ENCODE assay signal across 24 mouse cellular contexts in genomic region chr3:140682794-140683193, GRCm38 (mm10).
DNase-seq lines count a peak whose midpoint lies in the region; TF ChIP-seq lines count a peak whose summit lies in the region.
"Had no signal": no experiment of that assay in that cellular context is flagged by ENCODE, and none has a peak within 500 bp of the region (broad histone marks: within the 10 kb centered on the region; RNA-seq: fewer than 3 reads in every experiment).

No protein-coding gene starts in this region.

- H3K27me3 ChIP-seq in CH12.LX (replicated peaks): no peaks in the 10 kb centered on the region
- H3K27me3 ChIP-seq: embryonic facial prominence, embryonic 13.5 days; kidney, embryonic 15.5 days; liver, embryonic 13.5 days; midbrain, embryonic 15.5 days; neural tube, embryonic 13.5 days had no signal

- no peaks in the 10 kb centered on the region for H3K9me3 ChIP-seq in CH12.LX (replicated peaks; ENCODE audit: low read length)
- H3K9me3 ChIP-seq: embryonic facial prominence, embryonic 13.5 days; G1E; kidney, embryonic 15.5 days; liver, embryonic 13.5 days; midbrain, embryonic 15.5 days; neural tube, embryonic 13.5 days had no signal

- TF ChIP-seq CTCF in layer of hippocampus, adult 2 months (conservative IDR thresholded peaks at IDR 0.05): peak; percentile 70
- peak in 1 of 2 experiments; percentile 60; a peak in 2 of 4 replicates for TF ChIP-seq CTCF in CH12.LX (conservative IDR thresholded peaks at IDR 0.05 in 1 of 2, IDR thresholded peaks at IDR 0.05 in 1 of 2; ENCODE audit: low read depth in 2 of 2, low read length in 2 of 2)
- no peak for TF ChIP-seq CTCF in brain, embryonic 14.5 days (IDR thresholded peaks at IDR 0.05; ENCODE audit: borderline replicate concordance, extremely low read depth, insufficient read depth, insufficient read length)

- in situ Hi-C loops in CH12.LX (cut with MboI; ENCODE audit: low pct_ligation_motif_present, low pct_unique_long_range_greater_than_20kb, low sequenced_read_pairs): no loop called here

- no peaks in the 10 kb centered on the region for H3K36me3 ChIP-seq in CH12.LX (replicated peaks in 1 of 2; ENCODE audit: control insufficient read depth in 1 of 2, insufficient read depth in 1 of 2, low read length in 1 of 2)
- H3K36me3 ChIP-seq: embryonic facial prominence, embryonic 13.5 days; G1E; kidney, embryonic 15.5 days; liver, embryonic 13.5 days; midbrain, embryonic 15.5 days; neural tube, embryonic 13.5 days had no signal

- dilution Hi-C loops in CH12.LX (cut with MboI; ENCODE audit: extremely low pct_ligation_motif_present, extremely low pct_unique_long_range_greater_than_20kb, low sequenced_read_pairs): no loop called here

- TF ChIP-seq EP300 in CH12.LX (IDR thresholded peaks at IDR 0.05; ENCODE audit: low read length): no peak

- no peak for TF ChIP-seq POLR2A in CH12.LX (IDR thresholded peaks at IDR 0.05; ENCODE audit: low read depth, low read length)
- TF ChIP-seq POLR2A in brain, embryonic 14.5 days (IDR thresholded peaks at IDR 0.05; ENCODE audit: borderline replicate concordance, extremely low read depth, insufficient read depth, insufficient read length, poor library complexity, severe bottlenecking): no peak

- peak; percentile 11 to 31 for DNase-seq in cerebellum, postnatal 14 days
- DNase-seq in cerebellum, adult 11-12 months: no peak
- no peak for DNase-seq in layer of hippocampus, adult 2 months (ENCODE audit: low spot score in 2 of 2)
- no peak for DNase-seq in layer of hippocampus, postnatal 10 days (ENCODE audit: low spot score in 2 of 2)
- peak; percentile 44 for DNase-seq in CH12.LX (ENCODE audit: extremely low read depth)
- DNase-seq in brain, embryonic 14.5 days (ENCODE audit: low read depth): peak; percentile 15
- no peak for DNase-seq in heart, adult 18-20 months
- no peak for DNase-seq in gastrocnemius, postnatal 4 days (ENCODE audit: low spot score in 2 of 2)
- DNase-seq: adrenal gland, postnatal 14 days; embryo, embryonic 11 days; gastrocnemius, postnatal 36 days; kidney, postnatal 4 days; liver, embryonic 13.5 days; lung, adult 2 months; lung, postnatal 14 days; retina, postnatal 1 day; right cerebral cortex, postnatal 25 days; spleen, adult 18-20 months had no signal

- no peaks in the 10 kb centered on the region for H3K79me2 ChIP-seq in CH12.LX (replicated peaks; ENCODE audit: control insufficient read depth, extremely low read depth, insufficient read depth, poor library complexity, severe bottlenecking)

- no peak overlapping the region for H3K4me2 ChIP-seq in CH12.LX (ENCODE audit: insufficient read depth, low read depth, poor library complexity, severe bottlenecking)
- H3K4me2 ChIP-seq: embryonic facial prominence, embryonic 13.5 days; kidney, embryonic 15.5 days; liver, embryonic 13.5 days; midbrain, embryonic 15.5 days; neural tube, embryonic 13.5 days had no signal

- no peaks in the 10 kb centered on the region for H3K4me1 ChIP-seq in CH12.LX (ENCODE audit: control insufficient read depth in 1 of 2, insufficient read depth in 2 of 2)
- H3K4me1 ChIP-seq: embryonic facial prominence, embryonic 13.5 days; kidney, embryonic 15.5 days; liver, embryonic 13.5 days; midbrain, embryonic 15.5 days; neural tube, embryonic 13.5 days had no signal

- H3K4me3 ChIP-seq in layer of hippocampus, adult 2 months: no peak overlapping the region
- H3K4me3 ChIP-seq in CH12.LX (replicated peaks in 1 of 3; ENCODE audit: low read depth in 2 of 3, low read length in 2 of 3, poor library complexity in 1 of 3): no peak overlapping the region
- H3K4me3 ChIP-seq: embryonic facial prominence, embryonic 13.5 days; kidney, embryonic 15.5 days; liver, embryonic 13.5 days; midbrain, embryonic 15.5 days; myocyte; neural tube, embryonic 13.5 days had no signal

- no peak overlapping the region for H3K27ac ChIP-seq in layer of hippocampus, adult 2 months
- no peak overlapping the region for H3K27ac ChIP-seq in CH12.LX (ENCODE audit: insufficient read depth, low read depth)
- H3K27ac ChIP-seq: embryonic facial prominence, embryonic 13.5 days; kidney, embryonic 15.5 days; liver, embryonic 13.5 days; midbrain, embryonic 15.5 days; neural tube, embryonic 13.5 days had no signal

- TF ChIP-seq RAD21 in CH12.LX (IDR thresholded peaks at IDR 0.05; ENCODE audit: low read depth, low read length): peak; percentile 76

- no peak overlapping the region for H3K9ac ChIP-seq in CH12.LX (ENCODE audit: insufficient read depth, low read depth)
- H3K9ac ChIP-seq: embryonic facial prominence, embryonic 13.5 days; kidney, embryonic 15.5 days; liver, embryonic 13.5 days; midbrain, embryonic 15.5 days; neural tube, embryonic 13.5 days had no signal

TF ChIP-seq in CH12.LX, 34 proteins besides CTCF, POLR2A, EP300 and RAD21:
- peak; percentile 65 for TF ChIP-seq ZKSCAN1 (IDR thresholded peaks at IDR 0.05; ENCODE audit: borderline replicate concordance, low read depth, low read length)
- TF ChIP-seq USF1 (IDR thresholded peaks at IDR 0.05; ENCODE audit: low read depth, low read length): no peak
- peak; percentile 51 for TF ChIP-seq SMC3 (IDR thresholded peaks at IDR 0.05; ENCODE audit: low read depth, low read length)
- no peak for TF ChIP-seq GABPA (IDR thresholded peaks at IDR 0.05; ENCODE audit: insufficient replicate concordance, low read depth, low read length)

Comparison
In these comparisons a context has a peak if more than half of its experiments do, and no peak if none do; other contexts are left out.
1. DNase-seq: peak in cerebellum, postnatal 14 days (2 of 2), CH12.LX (single experiment) and brain, embryonic 14.5 days (single experiment); none in cerebellum, adult 11-12 months (single experiment), layer of hippocampus, adult 2 months (0 of 2), layer of hippocampus, postnatal 10 days (0 of 2), heart, adult 18-20 months (0 of 2) and gastrocnemius, postnatal 4 days (0 of 2).